In the genomic region with DNA sequence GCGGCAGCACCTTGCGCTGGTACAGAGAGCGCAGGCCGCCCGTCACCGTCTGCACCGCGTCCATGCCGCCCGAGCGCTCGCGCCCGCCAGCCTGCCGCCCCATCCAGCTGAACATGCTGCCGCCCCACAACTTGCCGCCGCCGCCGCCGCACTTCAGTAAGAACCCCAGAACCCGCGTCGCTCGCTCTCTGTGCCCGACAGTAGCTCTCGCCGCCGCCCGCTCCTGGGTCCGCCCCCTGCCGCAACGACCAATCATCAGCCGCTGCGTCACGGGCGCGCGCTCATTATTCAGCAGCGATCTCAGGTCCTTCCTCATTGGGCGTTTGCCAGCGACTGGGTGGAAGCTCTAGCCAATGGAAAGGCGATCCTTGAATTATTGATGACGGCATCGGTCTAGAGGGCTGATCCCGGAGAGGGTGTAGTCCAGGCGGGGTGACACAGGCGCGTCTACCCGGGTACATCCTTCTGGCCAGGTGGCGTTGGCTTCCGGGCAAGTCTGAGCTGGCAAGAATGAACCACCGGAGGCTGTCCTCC, we compare ENCODE assay signal across 8 mouse cellular contexts. TPM values are rescaled to one million over a fixed set of nuclear protein-coding genes. Genes with fewer than 3 reads are reported as not detected.
DNase-seq lines count a peak whose midpoint lies in the region; ATAC-seq and TF ChIP-seq lines count a peak whose summit lies in the region.

A gene (minus strand): TSS at position 246 of the 534 bp plus-strand sequence.

- peak; percentile 97 for ATAC-seq in G1E (ENCODE audit: extremely low read depth, insufficient number of reproducible peaks, low FRiP score, poor library complexity, severe bottlenecking)
- peak; percentile 99 for ATAC-seq in forebrain, embryonic 16.5 days
- ATAC-seq in lung, embryonic 14.5 days (ENCODE audit: insufficient read depth), result peak; percentile 97

- under 1% methylated on average over 53 of the region's 53 CpGs for WGBS in forebrain, embryonic 16.5 days
- WGBS in lung, embryonic 14.5 days, result under 1% methylated on average over 53 of the region's 53 CpGs
- WGBS in olfactory bulb, adult 2 months, result under 1% methylated on average over 53 of the region's 53 CpGs
- WGBS in thymus, adult 2 months, result under 1% methylated on average over 53 of the region's 53 CpGs

- H3K9me3 ChIP-seq in G1E (replicated peaks), result no peaks in the 10 kb centered on the region
- no peaks in the 10 kb centered on the region for H3K9me3 ChIP-seq in forebrain, embryonic 16.5 days (ENCODE audit: control insufficient read depth, low read length)
- no peaks in the 10 kb centered on the region for H3K9me3 ChIP-seq in lung, embryonic 14.5 days (ENCODE audit: low read depth, low read length)

- H3K27me3 ChIP-seq in G1E (ENCODE audit: insufficient read depth, low read length), result peaks cover 2% of the 10 kb centered on the region
- no peaks in the 10 kb centered on the region for H3K27me3 ChIP-seq in forebrain, embryonic 16.5 days (replicated peaks; ENCODE audit: control insufficient read depth, insufficient read depth, low read length)
- no peaks in the 10 kb centered on the region for H3K27me3 ChIP-seq in lung, embryonic 14.5 days (ENCODE audit: insufficient read depth, low read length)
- no peaks in the 10 kb centered on the region for H3K27me3 ChIP-seq in thymus, adult 2 months (ENCODE audit: control insufficient read depth, insufficient read depth, low read length)

- 0 out of 2 replicates have a peak, but pooled peaks have one; percentile 30 for TF ChIP-seq POLR2A in olfactory bulb, adult 2 months (IDR thresholded peaks at IDR 0.05; ENCODE audit: insufficient read depth, low read depth, low read length)
- TF ChIP-seq POLR2A in thymus, adult 2 months (IDR thresholded peaks at IDR 0.05; ENCODE audit: control insufficient read depth, extremely low read depth, insufficient read depth, low read length, poor library complexity), result peak; percentile 68

- no peak within 1 kb of the TSS for H3K27ac ChIP-seq in forebrain, embryonic 16.5 days (ENCODE audit: low read length)
- H3K27ac ChIP-seq in layer of hippocampus, adult 2 months, result peak within 1 kb of the TSS; percentile 66
- H3K27ac ChIP-seq in lung, embryonic 14.5 days (ENCODE audit: low read depth), result peak within 1 kb of the TSS; percentile 63
- H3K27ac ChIP-seq in olfactory bulb, adult 2 months (ENCODE audit: insufficient read depth, low read depth, low read length), result no peak within 1 kb of the TSS
- no peak within 1 kb of the TSS for H3K27ac ChIP-seq in thymus, adult 2 months (ENCODE audit: control insufficient read depth, insufficient read depth, low read length)

- H3K4me3 ChIP-seq in G1E (ENCODE audit: low read depth, low read length), result peak within 1 kb of the TSS; percentile 96
- peak within 1 kb of the TSS; percentile 74 for H3K4me3 ChIP-seq in forebrain, embryonic 16.5 days (replicated peaks; ENCODE audit: low read length)
- peak within 1 kb of the TSS; percentile 74 for H3K4me3 ChIP-seq in layer of hippocampus, adult 2 months
- peak within 1 kb of the TSS; percentile 75 for H3K4me3 ChIP-seq in lung, embryonic 14.5 days (ENCODE audit: low read depth, low read length)
- H3K4me3 ChIP-seq in olfactory bulb, adult 2 months (ENCODE audit: insufficient read depth, low read depth, low read length), result peak within 1 kb of the TSS; percentile 74
- H3K4me3 ChIP-seq in thymus, adult 2 months (ENCODE audit: control insufficient read depth, insufficient read depth, low read length), result peak within 1 kb of the TSS; percentile 66

- peaks cover 21% of the 10 kb centered on the region for H3K36me3 ChIP-seq in G1E (replicated peaks)
- no peaks in the 10 kb centered on the region for H3K36me3 ChIP-seq in forebrain, embryonic 16.5 days (ENCODE audit: control insufficient read depth, insufficient read depth)
- H3K36me3 ChIP-seq in lung, embryonic 14.5 days (ENCODE audit: insufficient read depth), result no peaks in the 10 kb centered on the region
- no peaks in the 10 kb centered on the region for H3K36me3 ChIP-seq in thymus, adult 2 months (ENCODE audit: control insufficient read depth, insufficient read depth, low read length)

- H3K9ac ChIP-seq in forebrain, embryonic 16.5 days (replicated peaks; ENCODE audit: low read depth, low read length), result peak within 1 kb of the TSS; percentile 68
- peak within 1 kb of the TSS; percentile 74 for H3K9ac ChIP-seq in lung, embryonic 14.5 days

- DNase-seq in G1E (ENCODE audit: low spot score), result peak; percentile 99
- peak; percentile 100 for DNase-seq in cerebellum, adult 18-20 months
- DNase-seq in heart, postnatal 36 days, result peak; percentile 99
- DNase-seq in layer of hippocampus, adult 2 months (ENCODE audit: low spot score in 2 of 2), result peak; percentile 97 to 99
- peak; percentile 100 for DNase-seq in lung, embryonic 14.5 days
- DNase-seq in thymus, adult 2 months, result peak; percentile 99

- intact Hi-C loops in heart, postnatal 36 days (cut with DNase I), result no loop called here

- no peak for TF ChIP-seq CTCF in G1E (IDR thresholded peaks at IDR 0.05; ENCODE audit: low read depth, low read length)
- TF ChIP-seq CTCF in layer of hippocampus, adult 2 months (conservative IDR thresholded peaks at IDR 0.05), result no peak
- TF ChIP-seq CTCF in lung, embryonic 14.5 days (IDR thresholded peaks at IDR 0.05; ENCODE audit: low read depth), result no peak
- TF ChIP-seq CTCF in olfactory bulb, adult 2 months (IDR thresholded peaks at IDR 0.05; ENCODE audit: insufficient read depth, low read depth, low read length), result no peak
- TF ChIP-seq CTCF in thymus, adult 2 months (IDR thresholded peaks at IDR 0.05; ENCODE audit: borderline replicate concordance, control insufficient read depth, extremely low read depth, insufficient read depth, low read length, poor library complexity), result peak; percentile 57; the same call in 1 of the 2 replicates

- peak within 1 kb of the TSS; percentile 99 for H3K4me2 ChIP-seq in forebrain, embryonic 16.5 days (ENCODE audit: low read length)
- H3K4me2 ChIP-seq in lung, embryonic 14.5 days, result peak within 1 kb of the TSS; percentile 100

- H3K4me1 ChIP-seq in G1E (ENCODE audit: insufficient read depth, low read depth, low read length), result peaks cover 26% of the 10 kb centered on the region
- H3K4me1 ChIP-seq in forebrain, embryonic 16.5 days (replicated peaks; ENCODE audit: control insufficient read depth, insufficient read depth, low read length), result peaks cover 9% of the 10 kb centered on the region
- H3K4me1 ChIP-seq in lung, embryonic 14.5 days (ENCODE audit: insufficient read depth), result no peaks in the 10 kb centered on the region
- H3K4me1 ChIP-seq in olfactory bulb, adult 2 months (ENCODE audit: control insufficient read depth, insufficient read depth, low read length), result peaks cover 6% of the 10 kb centered on the region; the same call in 1 of the 2 replicates
- peaks cover 10% of the 10 kb centered on the region for H3K4me1 ChIP-seq in thymus, adult 2 months (replicated peaks; ENCODE audit: control insufficient read depth, insufficient read depth, low read length)

RNA-seq across cellular contexts. Expression of the gene that starts here (rescaled TPM):
- 10.8 TPM in 2 replicates for total RNA-seq in G1E (2014; fragmentation: Nextera tagmentation)
- 11.0 TPM in 2 replicates for total RNA-seq in G1E (2017)
- 30.3 and 36.1 TPM in 2 replicates for polyA plus RNA-seq in G1E (2012)
- polyA plus RNA-seq in forebrain, embryonic 16.5 days (2015; fragmentation: Nextera tagmentation; extraction: Ambion mirVana), result 9.7 and 11.9 TPM in 2 replicates
- total RNA-seq in heart, postnatal 36 days (2021), result 100 to 1,000 TPM; 372 to 460 TPM
- 1 to 10 TPM; 5.4 to 7.6 TPM for total RNA-seq in layer of hippocampus, adult 2 months (2021)
- polyA plus RNA-seq in lung, embryonic 14.5 days (2014; fragmentation: Nextera tagmentation; extraction: Ambion mirVana), result 60.7 and 62.9 TPM in 2 replicates
- not detected in 2 replicates for polyA plus RNA-seq in olfactory bulb, adult 2 months (2012; ENCODE audit: insufficient read depth, insufficient read length, low replicate concordance, missing spikeins)
- 17.6 and 24.3 TPM in 2 replicates for polyA plus RNA-seq in thymus, adult 2 months (2012; rRNA removed)

Comparison
In these comparisons a context has a peak if more than half of its experiments do, and no peak if none do; other contexts are left out.
1. RNA of the gene that starts here (total RNA-seq): 372 to 460 TPM in heart, postnatal 36 days; 10.8 to 11.0 TPM in G1E and 5.4 to 7.6 TPM in layer of hippocampus, adult 2 months; every median in the first group is over 10 times any median in the second.
2. RNA of the gene that starts here (polyA plus RNA-seq): 60.7 to 62.9 TPM in lung, embryonic 14.5 days, 30.3 to 36.1 TPM in G1E, 17.6 to 24.3 TPM in thymus, adult 2 months and 9.7 to 11.9 TPM in forebrain, embryonic 16.5 days; not detected in olfactory bulb, adult 2 months; every median in the first group is over 10 times any median in the second.
3. H3K27ac ChIP-seq: peak in layer of hippocampus, adult 2 months (single experiment) and lung, embryonic 14.5 days (single experiment); none in forebrain, embryonic 16.5 days (single experiment), olfactory bulb, adult 2 months (single experiment) and thymus, adult 2 months (single experiment).
4. Peak in every context shown above with its lines, with median percentiles within 50 percentile points of each other: ATAC-seq, DNase-seq and H3K4me3 ChIP-seq.